Mouse (Mus musculus): ENCODE data around the gene Pnpla2. TPM values are rescaled to one million over a fixed set of nuclear protein-coding genes. Genes with fewer than 3 reads are reported as not detected.

The Pnpla2 gene
- polyA plus RNA-seq, 1 experiment from 2014 or later: 22.0 TPM

DNA sequence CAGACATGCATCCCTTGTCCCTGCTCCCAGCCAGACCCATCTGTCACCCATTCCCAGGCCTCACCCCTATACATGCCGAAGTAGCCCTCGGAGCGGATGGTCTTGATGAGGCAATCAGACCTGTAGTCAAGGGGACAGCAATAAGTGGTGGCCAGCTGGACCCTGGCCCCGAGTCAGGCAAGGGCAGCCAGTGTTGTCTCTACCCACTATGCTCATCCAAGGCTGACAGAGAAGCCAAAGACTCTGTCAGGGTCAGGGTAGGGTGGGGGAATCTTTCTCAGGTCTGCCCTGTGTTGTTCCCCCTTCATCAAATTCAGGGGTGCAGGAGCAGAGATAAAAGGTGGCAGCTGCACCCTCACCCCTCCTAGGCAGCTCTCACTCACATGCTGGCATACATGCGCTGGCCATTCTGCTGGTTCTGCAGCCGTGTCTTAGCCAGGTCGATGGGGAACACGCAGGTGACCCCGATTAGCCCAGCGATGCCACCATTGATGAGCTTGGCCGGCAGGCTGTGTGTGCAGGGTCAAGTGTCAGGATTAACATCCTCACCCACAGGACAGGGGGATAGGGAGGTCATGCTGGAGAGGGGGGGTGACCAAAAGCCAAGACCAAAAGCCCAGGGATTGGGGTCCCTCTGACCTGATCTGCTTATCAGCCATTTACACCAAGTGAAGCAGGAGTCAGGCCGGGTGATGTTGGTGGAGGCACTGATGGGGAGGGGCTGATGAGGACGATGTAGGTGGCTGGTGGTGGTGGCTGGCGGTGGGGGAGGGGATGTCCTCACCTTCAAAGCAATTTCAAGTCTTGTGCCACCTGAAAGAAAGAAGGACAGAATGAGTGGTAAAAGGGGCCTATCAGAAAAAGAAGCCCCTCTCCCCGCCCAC, 21.2 kb upstream of the Pnpla2 start:
- Histone ChIP-seq H3K4me3 (peak overlapping the region; percentile 56), H3K36me3 (peaks cover 22% of the 10 kb centered on the region), H3K27ac (replicated peaks) (peak overlapping the region; percentile 88), H3K9ac (replicated peaks) (peak overlapping the region; percentile 72), H3K27me3 (no peaks in the 10 kb centered on the region), H3K4me2 (replicated peaks) (peak overlapping the region; percentile 96), H3K4me1 (peaks cover 65% of the 10 kb centered on the region), H3K9me3 (no peaks in the 10 kb centered on the region)
- ATAC-seq (replicated peaks): no peak
- 69% methylated on average over 15 of the region's 15 CpGs for WGBS

- H3K4me1 ChIP-seq: peaks cover 57% of the 10 kb centered on the region
- H3K4me2 ChIP-seq (replicated peaks): peak overlapping the region; percentile 96
- no peaks in the 10 kb centered on the region for H3K9me3 ChIP-seq
- ATAC-seq (replicated peaks): peak; percentile 20; the same call in 1 of the 2 replicates
- WGBS: 7% methylated on average over 8 of the region's 8 CpGs
- H3K36me3 ChIP-seq: peaks cover 22% of the 10 kb centered on the region
- peak overlapping the region; percentile 72 for H3K9ac ChIP-seq (replicated peaks)
- peak overlapping the region; percentile 56 for H3K4me3 ChIP-seq
- no peaks in the 10 kb centered on the region for H3K27me3 ChIP-seq
- H3K27ac ChIP-seq (replicated peaks): peak overlapping the region; percentile 88
These were observed 20.5 kb upstream of the Pnpla2 start for GRCm38 (mm10) chr7:141434464-141434863.

- no peaks in the 10 kb centered on the region for H3K9me3 ChIP-seq
- H3K27ac ChIP-seq (replicated peaks): peak overlapping the region; percentile 88
- ATAC-seq (replicated peaks): peak; percentile 37
- H3K36me3 ChIP-seq: peaks cover 19% of the 10 kb centered on the region
- H3K4me3 ChIP-seq: peak overlapping the region; percentile 56
- WGBS: 3% methylated on average over 17 of the region's 17 CpGs
- peak overlapping the region; percentile 96 for H3K4me2 ChIP-seq (replicated peaks)
- peaks cover 50% of the 10 kb centered on the region for H3K4me1 ChIP-seq
- no peaks in the 10 kb centered on the region for H3K27me3 ChIP-seq
- H3K9ac ChIP-seq (replicated peaks): peak overlapping the region; percentile 72
These were observed 19.7 kb upstream of the Pnpla2 start for GRCm38 (mm10) chr7:141435129-141435855.

DNA sequence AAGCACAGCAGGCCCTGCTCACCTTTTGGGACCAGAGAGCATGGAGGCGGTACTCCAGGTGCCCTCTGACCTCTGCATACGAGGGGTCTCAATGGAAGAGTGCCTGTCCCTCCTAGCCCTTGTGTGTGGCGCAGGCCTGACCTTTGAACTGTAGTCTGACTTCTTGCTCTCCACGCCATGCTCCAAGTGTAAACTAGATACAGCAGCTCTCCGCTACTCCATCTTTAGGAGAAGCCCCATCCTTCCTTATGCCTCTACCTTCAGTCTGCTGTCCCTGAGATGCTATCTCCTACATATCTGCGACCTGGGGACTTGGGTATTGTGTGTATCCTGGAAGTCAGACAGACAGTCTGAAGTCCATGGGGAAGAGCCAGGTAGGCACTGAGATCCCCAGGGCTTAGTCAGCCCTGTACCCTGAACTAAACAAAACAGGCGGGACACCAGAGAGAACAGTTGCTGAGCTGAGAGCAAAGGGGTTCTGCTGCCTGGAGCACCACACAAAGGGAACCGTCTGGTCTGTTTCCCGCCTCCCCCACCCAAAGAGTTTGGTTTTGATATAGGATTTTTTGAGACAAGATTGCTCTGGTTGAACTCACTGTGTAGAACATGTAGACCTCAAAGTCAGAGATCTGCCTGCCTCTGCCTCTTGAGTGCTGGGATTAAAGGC, 19.0 kb upstream of the Pnpla2 start:
- H3K27me3 ChIP-seq: no peaks in the 10 kb centered on the region
- no peaks in the 10 kb centered on the region for H3K9me3 ChIP-seq
- H3K36me3 ChIP-seq: peaks cover 12% of the 10 kb centered on the region
- H3K4me2 ChIP-seq (replicated peaks): peak overlapping the region; percentile 96
- H3K9ac ChIP-seq (replicated peaks): no peak overlapping the region; the same call in 1 of the 2 replicates
- WGBS: 78% methylated on average over 9 of the region's 9 CpGs
- peak overlapping the region; percentile 88; the same call in 1 of the 2 replicates for H3K27ac ChIP-seq (replicated peaks)
- no peak for ATAC-seq (replicated peaks)
- H3K4me3 ChIP-seq: peak overlapping the region; percentile 76; the same call in 1 of the 2 replicates
- peaks cover 53% of the 10 kb centered on the region for H3K4me1 ChIP-seq

- Histone ChIP-seq H3K36me3 (peaks cover 7% of the 10 kb centered on the region), H3K4me3 (peak overlapping the region; percentile 76), H3K27ac (replicated peaks) (peak overlapping the region; percentile 89), H3K27me3 (no peaks in the 10 kb centered on the region), H3K9me3 (no peaks in the 10 kb centered on the region), H3K4me1 (peaks cover 53% of the 10 kb centered on the region), H3K9ac (replicated peaks) (peak overlapping the region; percentile 88), H3K4me2 (replicated peaks) (peak overlapping the region; percentile 95)
- no peak for ATAC-seq (replicated peaks)
- 44% methylated on average over 2 of the region's 2 CpGs for WGBS
These were observed 18.5 kb upstream of the Pnpla2 start for GRCm38 (mm10) chr7:141436523-141436892.

GRCm38 (mm10) chr7:141437178-141438120, 17.5 kb upstream of the Pnpla2 start, which contains the start of gene Slc25a22:
Slc25a22 (minus strand) TSS chr7:141437892.
- Histone ChIP-seq H3K9me3 (no peaks in the 10 kb centered on the region), H3K4me1 (peaks cover 57% of the 10 kb centered on the region), H3K27ac (replicated peaks) (peak within 1 kb of the TSS; percentile 89), H3K36me3 (no peaks in the 10 kb centered on the region), H3K4me2 (replicated peaks) (peak within 1 kb of the TSS; percentile 95), H3K4me3 (peak within 1 kb of the TSS; percentile 76), H3K9ac (replicated peaks) (peak within 1 kb of the TSS; percentile 88), H3K27me3 (no peaks in the 10 kb centered on the region)
- WGBS: 5% methylated on average over 53 of the region's 53 CpGs
- ATAC-seq (replicated peaks): peak; percentile 74

DNA sequence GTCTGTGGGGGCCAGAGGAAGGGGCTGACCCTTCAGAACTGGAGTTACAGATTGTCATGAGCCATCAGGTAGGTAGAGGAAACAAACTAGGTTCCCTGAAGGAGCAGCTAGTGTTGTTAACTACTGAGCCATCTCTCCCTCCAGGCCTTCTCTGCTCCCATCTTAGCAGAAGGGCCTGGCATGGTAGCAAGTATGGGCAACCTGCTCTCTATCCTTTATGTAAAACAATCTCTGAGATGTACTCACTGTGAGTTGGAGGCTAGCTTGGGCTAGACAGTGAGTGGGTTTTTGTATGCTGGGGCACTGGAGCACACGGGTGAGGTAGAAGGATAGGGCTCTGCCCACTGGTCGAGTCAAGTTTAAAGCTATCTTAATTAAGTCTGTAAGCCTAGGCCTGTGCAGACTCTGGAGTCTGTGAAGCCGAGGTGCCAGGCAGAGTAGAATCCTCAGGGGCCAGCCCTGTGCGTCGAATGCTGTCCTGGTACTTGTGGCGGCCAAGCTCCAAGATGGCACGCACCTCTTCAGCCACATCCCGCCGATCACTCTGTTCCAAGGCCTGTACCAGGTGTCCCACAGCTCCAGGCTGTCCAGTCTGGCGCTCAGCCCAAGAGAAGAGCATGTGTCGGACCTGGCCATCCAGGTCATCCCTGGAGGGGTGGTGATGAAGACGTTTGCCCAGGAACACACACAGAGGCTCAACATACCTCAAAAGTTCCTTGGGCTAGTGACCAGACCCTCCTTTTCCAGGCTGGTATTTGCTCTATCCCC, 16.6 kb upstream of the Pnpla2 start:
- Histone ChIP-seq H3K27me3 (no peaks in the 10 kb centered on the region), H3K9me3 (no peaks in the 10 kb centered on the region), H3K27ac (replicated peaks) (peak overlapping the region; percentile 89), H3K9ac (replicated peaks) (no peak overlapping the region), H3K4me2 (replicated peaks) (no peak overlapping the region), H3K4me1 (peaks cover 57% of the 10 kb centered on the region), H3K4me3 (no peak overlapping the region), H3K36me3 (no peaks in the 10 kb centered on the region)
- ATAC-seq (replicated peaks): no peak
- WGBS: 90% methylated on average over 12 of the region's 12 CpGs

DNA sequence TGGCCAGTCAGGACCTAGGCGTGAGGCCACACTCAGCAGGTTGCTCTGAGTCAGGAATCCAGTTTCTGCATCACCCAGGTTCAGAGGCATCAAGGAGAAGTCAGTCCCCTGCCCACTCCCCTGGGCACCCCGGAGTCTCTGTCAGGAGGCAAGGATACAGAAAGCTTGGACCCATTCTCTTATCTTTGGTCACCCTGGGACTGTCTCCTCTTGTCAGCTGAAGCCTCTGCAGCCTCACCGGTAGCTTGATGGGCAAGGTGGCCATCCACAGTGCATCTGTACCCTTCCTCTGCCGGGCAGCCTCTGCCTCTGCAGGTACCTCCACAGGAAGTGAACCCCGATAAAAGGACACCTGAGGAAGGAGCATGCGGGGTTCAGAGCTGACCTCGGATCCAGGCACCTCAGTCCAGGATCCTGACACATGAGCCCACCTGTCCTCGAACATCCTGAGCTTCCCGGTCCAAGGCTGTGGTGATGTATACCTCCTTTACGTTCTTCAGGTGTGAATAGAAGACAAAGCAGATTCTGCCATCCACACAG, 15.8 kb upstream of the Pnpla2 start:
- ATAC-seq (replicated peaks): no peak
- Histone ChIP-seq H3K9me3 (no peaks in the 10 kb centered on the region), H3K4me3 (no peak overlapping the region), H3K4me2 (replicated peaks) (no peak overlapping the region), H3K4me1 (peaks cover 56% of the 10 kb centered on the region), H3K36me3 (no peaks in the 10 kb centered on the region), H3K27me3 (no peaks in the 10 kb centered on the region), H3K9ac (replicated peaks) (no peak overlapping the region), H3K27ac (replicated peaks) (no peak overlapping the region)
- 97% methylated on average over 10 of the region's 10 CpGs for WGBS

- Histone ChIP-seq H3K4me3 (no peak overlapping the region), H3K9ac (replicated peaks) (no peak overlapping the region), H3K27ac (replicated peaks) (no peak overlapping the region), H3K9me3 (no peaks in the 10 kb centered on the region), H3K27me3 (no peaks in the 10 kb centered on the region), H3K36me3 (no peaks in the 10 kb centered on the region), H3K4me1 (peaks cover 55% of the 10 kb centered on the region), H3K4me2 (replicated peaks) (no peak overlapping the region)
- whole genome bisulfite sequencing: 96% methylated on average over 11 of the region's 11 CpGs
- no peak for ATAC-seq (replicated peaks)
These were observed 15.2 kb upstream of the Pnpla2 start for GRCm38 (mm10) chr7:141439811-141440210.

DNA sequence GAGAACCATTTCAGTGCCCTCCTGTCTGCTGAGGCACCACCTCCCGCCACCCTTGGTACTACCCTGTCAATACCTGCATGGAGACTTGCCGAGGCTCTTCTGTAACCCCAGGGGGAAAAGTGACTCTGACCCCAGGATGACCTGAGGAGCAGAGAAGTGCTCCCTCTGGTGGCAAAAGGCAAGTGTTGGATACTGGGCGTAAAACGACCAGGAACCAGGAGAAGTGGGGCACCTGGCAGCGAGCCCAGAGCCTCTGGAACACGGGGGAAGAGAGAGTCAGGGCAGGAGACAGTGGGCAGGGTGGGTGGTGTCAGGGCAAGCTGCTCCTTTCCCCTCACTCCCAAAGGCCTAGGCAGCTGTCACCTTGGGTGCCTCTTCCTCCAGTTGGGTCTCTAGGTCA, 14.4 kb upstream of the Pnpla2 start:
- Histone ChIP-seq H3K9ac (replicated peaks) (no peak overlapping the region), H3K9me3 (no peaks in the 10 kb centered on the region), H3K27me3 (no peaks in the 10 kb centered on the region), H3K27ac (replicated peaks) (no peak overlapping the region), H3K4me3 (no peak overlapping the region), H3K4me1 (peaks cover 48% of the 10 kb centered on the region), H3K36me3 (no peaks in the 10 kb centered on the region), H3K4me2 (replicated peaks) (no peak overlapping the region)
- 23% methylated on average over 6 of the region's 6 CpGs for WGBS
- no peak for ATAC-seq (replicated peaks)
